Mouse (Mus musculus): ENCODE measurements around the gene Hypk. TPM values are rescaled to one million over a fixed set of nuclear protein-coding genes. Genes with fewer than 3 reads are reported as not detected.

The Hypk gene
- 10 to 100 TPM; 14.2 to 53.3 (median 35.7) TPM for total RNA-seq (2022)

- no peak for DNase-seq
These were observed at the start of gene Hypk for GRCm38 (mm10) chr2:121452990-121453389. Hypk (plus strand) TSS chr2:121453290.

GRCm38 (mm10) chr2:121403296-121403695, 49.8 kb upstream of the Hypk start:
- DNase-seq: no peak

GRCm38 (mm10) chr2:121408160-121408559, 44.9 kb upstream of the Hypk start:
- DNase-seq: peak; percentile 10

GRCm38 (mm10) chr2:121412843-121413386, 40.2 kb upstream of the Hypk start:
- DNase-seq: peak; percentile 50

- DNase-seq: peak; percentile 95
These were observed 39.6 kb upstream of the Hypk start, which contains the start of the genes Pdia3 and Catsper2 for GRCm38 (mm10) chr2:121413387-121414042. Pdia3 (plus strand) TSS chr2:121413775. Catsper2 (minus strand) TSS chr2:121413792.

- peak; percentile 39 for DNase-seq
These were observed 38.9 kb upstream of the Hypk start for GRCm38 (mm10) chr2:121414139-121414685.

GRCm38 (mm10) chr2:121415103-121415502, 38.0 kb upstream of the Hypk start:
- DNase-seq: no peak

GRCm38 (mm10) chr2:121415591-121415990, 37.5 kb upstream of the Hypk start:
- DNase-seq: no peak

GRCm38 (mm10) chr2:121416356-121416755, 36.7 kb upstream of the Hypk start:
- no peak for DNase-seq

- no peak for DNase-seq
These were observed 34.6 kb upstream of the Hypk start for GRCm38 (mm10) chr2:121418476-121418875.

GRCm38 (mm10) chr2:121423166-121423565, 29.9 kb upstream of the Hypk start:
- DNase-seq: no peak

- DNase-seq: no peak
These were observed 27.2 kb upstream of the Hypk start for GRCm38 (mm10) chr2:121425890-121426289.

GRCm38 (mm10) chr2:121434854-121435253, 18.2 kb upstream of the Hypk start:
- no peak for DNase-seq

GRCm38 (mm10) chr2:121439746-121440145, 13.3 kb upstream of the Hypk start:
- no peak for DNase-seq

- no peak for DNase-seq
These were observed 12.1 kb upstream of the Hypk start for GRCm38 (mm10) chr2:121440834-121441605.

GRCm38 (mm10) chr2:121441800-121442199, 11.3 kb upstream of the Hypk start:
- DNase-seq: no peak

- peak; percentile 62 for DNase-seq
These were observed 10.6 kb upstream of the Hypk start for GRCm38 (mm10) chr2:121442259-121443067.

GRCm38 (mm10) chr2:121443068-121443349, 10.1 kb upstream of the Hypk start:
- no peak for DNase-seq

GRCm38 (mm10) chr2:121444178-121444577, 8.9 kb upstream of the Hypk start, which contains the start of gene Ell3:
Ell3 (minus strand) TSS chr2:121444278.
- no peak for DNase-seq

GRCm38 (mm10) chr2:121445117-121445516, 8.0 kb upstream of the Hypk start:
- no peak for DNase-seq

GRCm38 (mm10) chr2:121446506-121446905, 6.6 kb upstream of the Hypk start:
- DNase-seq: no peak

- DNase-seq: no peak
These were observed 6.1 kb upstream of the Hypk start for GRCm38 (mm10) chr2:121447006-121447405.

All from adrenal gland, adult 8-10 months (tissue).